Mouse (Mus musculus) heart, postnatal 0 days (tissue): Measurements from ENCODE around the gene Homez.

ENCODE experiments used
- CTCF ChIP-seq: IDR thresholded peaks from 2 replicates; pipeline ENCODE4 v1.5.1; 2016; ENCODE audit warnings: antibody characterized with exemption, control low read depth, low read depth
- EP300 ChIP-seq: IDR thresholded peaks from 2 replicates; pipeline ENCODE4 v1.6.1; 2016; ENCODE audit warnings: antibody characterized with exemption, low read depth

GRCm38 (mm10) chr14:54876539-54877047 is 5.8 kb upstream of the Homez start:
- no peak for TF ChIP-seq CTCF
- no peak for TF ChIP-seq EP300
